Mouse (Mus musculus) embryonic fibroblast, embryonic 13.5 days (primary cell): ENCODE results near the gene Rita1.

ENCODE experiments used
- CTCF ChIP-seq: IDR thresholded peaks from 2 replicates; pipeline ENCODE4 v1.5.1; 2011; ENCODE audit warnings: mild to moderate bottlenecking, control low read depth, low read length, moderate library complexity, borderline replicate concordance; ENCODE audit not compliant: insufficient read depth
- POLR2A ChIP-seq: IDR thresholded peaks from 2 replicates; pipeline ENCODE4 v1.6.1; 2011; ENCODE audit warnings: low read depth, mild to moderate bottlenecking, control low read depth, low read length, moderate library complexity

- TF ChIP-seq POLR2A (no peak), CTCF (no peak)
Measured at GRCm38 (mm10) chr5:120609246-120609775, 3.1 kb downstream of the Rita1 start.
